Mouse (Mus musculus) liver, embryonic 14.5 days (tissue): ENCODE results near the gene Dmrtc2.

Experiments used
- CTCF ChIP-seq: IDR thresholded peaks from 2 replicates; pipeline ENCODE4 v1.5.1; 2016; ENCODE audit warnings: antibody characterized with exemption, low read depth, control low read depth
- EP300 ChIP-seq: IDR thresholded peaks from 2 replicates; pipeline ENCODE4 v1.6.1; 2016; ENCODE audit warnings: antibody characterized with exemption, low read depth

GRCm38 (mm10) chr7:24887096-24887495, 17.2 kb downstream of the Dmrtc2 start:
- TF ChIP-seq CTCF, result no peak
- TF ChIP-seq EP300, result no peak
